Mouse (Mus musculus) embryonic facial prominence, embryonic 12.5 days (tissue): ENCODE data around the gene Vwa3b. TPM values are rescaled to one million over a fixed set of nuclear protein-coding genes. Genes with fewer than 3 reads are reported as not detected.
A peak's percentile ranks its signal among the peaks of the same experiment; 100 is the strongest.

ENCODE experiments used
- ATAC-seq: fragments of 200-750 bp; cut with Nextera tagmentation; 2 replicates; pipeline ENCODE4 v1.8.0; 2017; ENCODE audit not compliant: insufficient number of reproducible peaks, insufficient read depth, low FRiP score, low TSS enrichment
- H3K27ac ChIP-seq: fragments of 300-500 bp; sonication (generic); 2 replicates; pipeline ENCODE4 v1.5.1; 2016; ENCODE audit warnings: mild to moderate bottlenecking
- H3K27me3 ChIP-seq: fragments of 300-500 bp; sonication (generic); 2 replicates; pipeline ENCODE4 v1.6.1; 2016; ENCODE audit warnings: mild to moderate bottlenecking, moderate library complexity
- H3K36me3 ChIP-seq: fragments of 300-500 bp; sonication (generic); 2 replicates; pipeline ENCODE4 v1.6.1; 2016; ENCODE audit warnings: mild to moderate bottlenecking
- H3K4me1 ChIP-seq: fragments of 300-500 bp; sonication (generic); 2 replicates; pipeline ENCODE4 v1.6.1; 2016
- H3K4me2 ChIP-seq: fragments of 300-500 bp; sonication (generic); replicated peaks from 2 replicates; pipeline ENCODE4 v1.6.1; 2016; ENCODE audit warnings: mild to moderate bottlenecking, moderate library complexity
- H3K4me3 ChIP-seq: fragments of 300-500 bp; sonication (generic); 2 replicates; pipeline ENCODE4 v1.5.1; 2016; ENCODE audit warnings: mild to moderate bottlenecking
- H3K9ac ChIP-seq: fragments of 300-500 bp; sonication (generic); 2 replicates; pipeline ENCODE4 v1.6.1; 2016; ENCODE audit warnings: mild to moderate bottlenecking, moderate library complexity
- H3K9me3 ChIP-seq: fragments of 300-500 bp; sonication (generic); 2 replicates; pipeline ENCODE4 v1.6.1; 2016; ENCODE audit warnings: mild to moderate bottlenecking, moderate library complexity
- WGBS: fragments of 180-500 bp; shearing (Covaris S2); methylation state at CpG from one replicate; pipeline ENCODE4 v1.1.7; 2016; 5-methylcytosine and 5-hydroxymethylcytosine counted together
- polyA plus RNA-seq: library from polyadenylated mRNA; unstranded; fragments of >200 nt; fragmentation: Nextera tagmentation; extraction: Ambion mirVana; gene quantifications from 2 replicates; pipeline ENCODE4 v1.2.1, GENCODE M21; 2016

Gene Vwa3b
- polyA plus RNA-seq, 1 experiment from 2014 or later: 1.8 TPM

- H3K4me1 ChIP-seq: no peaks in the 10 kb centered on the region
- H3K9me3 ChIP-seq: no peaks in the 10 kb centered on the region
- H3K9ac ChIP-seq: no peak overlapping the region
- no peaks in the 10 kb centered on the region for H3K27me3 ChIP-seq
- WGBS: 59% methylated on average over 8 of the region's 8 CpGs
- H3K27ac ChIP-seq: no peak overlapping the region
- no peaks in the 10 kb centered on the region for H3K36me3 ChIP-seq
- H3K4me2 ChIP-seq: no peak overlapping the region
- H3K4me3 ChIP-seq: no peak overlapping the region
- no peak for ATAC-seq
Measured at GRCm38 (mm10) chr1:37207743-37208142, 181.3 kb downstream of the Vwa3b start.

DNA sequence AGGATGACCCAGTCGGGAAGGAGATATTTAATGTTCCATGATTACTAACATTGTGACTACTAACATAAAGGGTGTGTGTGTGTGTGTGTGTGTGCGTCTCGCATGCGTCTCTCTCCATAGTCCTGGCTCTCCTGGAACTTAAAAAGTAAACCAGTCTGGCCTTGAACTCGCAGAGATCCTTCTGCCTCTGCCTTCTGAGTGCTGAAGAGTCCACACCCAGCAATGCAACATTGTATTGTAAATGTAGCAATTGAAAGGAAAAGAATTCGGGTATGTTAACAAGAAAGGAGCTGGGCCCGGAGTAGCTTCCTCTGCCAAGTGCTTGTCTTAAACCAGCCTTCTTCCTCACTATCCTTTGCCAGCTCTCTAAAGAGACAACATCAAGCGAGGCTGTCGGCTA lies 186.0 kb downstream of the Vwa3b start:
- H3K4me1 ChIP-seq: no peaks in the 10 kb centered on the region
- no peaks in the 10 kb centered on the region for H3K36me3 ChIP-seq
- H3K27ac ChIP-seq: no peak overlapping the region
- H3K9ac ChIP-seq: no peak overlapping the region
- 92% methylated on average over 9 of the region's 9 CpGs for WGBS
- H3K4me3 ChIP-seq: no peak overlapping the region
- H3K4me2 ChIP-seq: no peak overlapping the region
- no peaks in the 10 kb centered on the region for H3K9me3 ChIP-seq
- H3K27me3 ChIP-seq: no peaks in the 10 kb centered on the region
- no peak for ATAC-seq

DNA sequence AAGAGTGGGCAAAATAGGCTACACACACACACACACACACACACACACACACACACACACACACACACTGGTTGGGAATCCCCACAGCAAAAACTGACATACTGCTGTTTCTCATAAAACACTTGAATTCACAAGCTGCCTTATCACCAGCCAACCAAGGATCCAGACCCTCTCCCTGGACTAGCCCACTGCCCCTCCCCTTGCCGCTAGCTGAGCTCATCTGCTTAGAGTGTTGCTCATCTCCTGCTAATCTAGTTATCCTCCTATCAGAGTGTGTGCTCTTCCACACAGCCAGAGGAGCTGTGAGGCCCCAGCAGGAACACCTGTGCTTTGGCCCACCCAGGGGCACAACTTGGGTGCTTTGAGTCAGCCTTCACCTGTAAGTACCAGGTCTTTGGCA lies 187.7 kb downstream of the Vwa3b start, which contains the start of gene Cnga3:
Cnga3 (plus strand) TSS at position 291 of the 400 bp plus-strand sequence.
- Histone ChIP-seq H3K27me3 (no peaks in the 10 kb centered on the region; the same call in 1 of the 2 replicates), H3K4me3 (no peak within 1 kb of the TSS), H3K4me2 (no peak within 1 kb of the TSS), H3K9me3 (no peaks in the 10 kb centered on the region), H3K9ac (no peak within 1 kb of the TSS), H3K4me1 (no peaks in the 10 kb centered on the region), H3K36me3 (no peaks in the 10 kb centered on the region), H3K27ac (no peak within 1 kb of the TSS)
- 32% methylated on average over 1 of the region's 1 CpGs for WGBS
- ATAC-seq: no peak

DNA sequence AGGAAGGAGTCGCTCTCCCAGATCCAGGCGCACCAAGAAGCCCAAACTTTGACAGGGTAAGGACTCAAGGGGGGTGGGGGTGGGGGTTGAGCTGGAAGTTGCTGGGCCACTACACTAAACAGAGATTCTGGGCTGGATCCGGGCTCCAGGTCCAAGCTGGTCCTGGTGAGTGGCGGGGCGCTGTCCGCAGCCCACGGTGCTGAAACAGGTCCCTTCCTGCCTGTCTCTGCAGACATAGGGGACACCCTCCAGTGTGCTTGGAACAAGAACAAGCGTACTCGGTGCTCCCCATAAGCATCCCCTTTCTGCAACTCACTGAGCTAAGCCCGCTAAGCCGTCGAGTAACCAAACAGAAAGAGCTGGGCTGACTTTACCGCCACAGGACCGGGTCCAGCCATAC lies 192.0 kb downstream of the Vwa3b start:
- Histone ChIP-seq H3K4me3 (no peak overlapping the region), H3K9me3 (no peaks in the 10 kb centered on the region), H3K4me2 (no peak overlapping the region), H3K27me3 (no peaks in the 10 kb centered on the region; the same call in 1 of the 2 replicates), H3K4me1 (0 out of 2 replicates have a peak, but pooled peaks cover 3% of the 10 kb centered on the region), H3K27ac (no peak overlapping the region), H3K9ac (no peak overlapping the region), H3K36me3 (no peaks in the 10 kb centered on the region)
- 4% methylated on average over 14 of the region's 14 CpGs for WGBS
- ATAC-seq: no peak

DNA sequence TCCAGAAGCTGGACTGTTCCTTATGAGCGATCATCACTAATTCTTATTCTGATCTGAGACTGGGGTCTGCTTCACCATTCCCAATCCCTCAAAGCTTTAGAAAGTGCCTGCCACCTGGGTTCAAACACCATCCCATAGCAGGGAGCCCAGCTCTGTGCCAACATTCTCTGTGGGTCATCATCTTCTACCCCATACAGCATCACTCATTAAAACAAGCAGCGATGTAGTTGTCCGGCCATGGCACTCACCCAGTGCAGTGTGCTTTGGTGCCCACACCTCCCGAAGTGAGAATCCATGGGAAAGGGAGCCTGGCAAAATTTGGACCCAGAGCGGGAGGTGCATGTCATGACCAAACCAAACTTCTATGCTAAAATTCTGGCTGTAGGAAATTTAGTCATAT lies 193.2 kb downstream of the Vwa3b start:
- WGBS: 88% methylated on average over 5 of the region's 5 CpGs
- no peak overlapping the region for H3K9ac ChIP-seq
- no peak overlapping the region for H3K4me3 ChIP-seq
- no peaks in the 10 kb centered on the region; the same call in 1 of the 2 replicates for H3K27me3 ChIP-seq
- H3K4me1 ChIP-seq: 0 out of 2 replicates have a peak, but pooled peaks cover 3% of the 10 kb centered on the region
- ATAC-seq: no peak
- no peak overlapping the region for H3K27ac ChIP-seq
- no peaks in the 10 kb centered on the region for H3K9me3 ChIP-seq
- no peaks in the 10 kb centered on the region for H3K36me3 ChIP-seq
- no peak overlapping the region for H3K4me2 ChIP-seq

- Histone ChIP-seq H3K27ac (no peak overlapping the region), H3K36me3 (no peaks in the 10 kb centered on the region), H3K27me3 (no peaks in the 10 kb centered on the region; the same call in 1 of the 2 replicates), H3K9ac (no peak overlapping the region), H3K4me3 (no peak overlapping the region), H3K4me1 (0 out of 2 replicates have a peak, but pooled peaks cover 3% of the 10 kb centered on the region), H3K9me3 (no peaks in the 10 kb centered on the region), H3K4me2 (no peak overlapping the region)
- WGBS: 44% methylated on average over 6 of the region's 6 CpGs
- ATAC-seq: peak; percentile 28; the same call in 1 of the 2 replicates
Measured at GRCm38 (mm10) chr1:37220134-37220907, 193.9 kb downstream of the Vwa3b start.

GRCm38 (mm10) chr1:37222002-37222401 lies 195.6 kb downstream of the Vwa3b start:
- Histone ChIP-seq H3K27ac (no peak overlapping the region), H3K4me3 (no peak overlapping the region), H3K4me2 (no peak overlapping the region), H3K36me3 (no peaks in the 10 kb centered on the region), H3K4me1 (0 out of 2 replicates have a peak, but pooled peaks cover 3% of the 10 kb centered on the region), H3K9ac (no peak overlapping the region), H3K27me3 (no peaks in the 10 kb centered on the region; the same call in 1 of the 2 replicates), H3K9me3 (no peaks in the 10 kb centered on the region)
- no peak for ATAC-seq
- WGBS: 56% methylated on average over 7 of the region's 7 CpGs

DNA sequence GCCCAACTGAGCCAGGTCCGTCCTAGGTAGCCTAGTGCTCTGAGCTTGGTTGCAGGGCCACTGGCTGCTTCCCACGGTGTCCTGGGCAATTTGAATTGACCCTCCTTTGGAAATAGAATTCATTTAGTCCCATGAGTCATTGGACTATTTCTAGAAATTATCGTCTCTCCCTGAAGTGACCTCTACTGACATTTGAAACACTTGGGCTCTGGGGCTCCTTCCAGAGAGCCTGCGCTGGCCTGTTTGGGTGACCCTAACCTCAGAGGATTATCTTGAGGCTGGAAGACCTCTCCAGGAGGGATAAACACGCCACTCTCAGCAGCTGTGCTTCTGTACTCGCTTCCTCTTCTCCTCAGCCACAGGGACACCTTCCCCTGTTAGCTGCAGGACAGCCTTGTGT lies 204.0 kb downstream of the Vwa3b start:
- ATAC-seq: no peak
- H3K9ac ChIP-seq: no peak overlapping the region
- no peaks in the 10 kb centered on the region for H3K9me3 ChIP-seq
- peak overlapping the region; percentile 8; the same call in 1 of the 2 replicates for H3K27ac ChIP-seq
- H3K27me3 ChIP-seq: no peaks in the 10 kb centered on the region
- H3K36me3 ChIP-seq: no peaks in the 10 kb centered on the region
- no peak overlapping the region for H3K4me3 ChIP-seq
- WGBS: 56% methylated on average over 6 of the region's 6 CpGs
- no peak overlapping the region for H3K4me2 ChIP-seq
- peaks cover 8% of the 10 kb centered on the region for H3K4me1 ChIP-seq

DNA sequence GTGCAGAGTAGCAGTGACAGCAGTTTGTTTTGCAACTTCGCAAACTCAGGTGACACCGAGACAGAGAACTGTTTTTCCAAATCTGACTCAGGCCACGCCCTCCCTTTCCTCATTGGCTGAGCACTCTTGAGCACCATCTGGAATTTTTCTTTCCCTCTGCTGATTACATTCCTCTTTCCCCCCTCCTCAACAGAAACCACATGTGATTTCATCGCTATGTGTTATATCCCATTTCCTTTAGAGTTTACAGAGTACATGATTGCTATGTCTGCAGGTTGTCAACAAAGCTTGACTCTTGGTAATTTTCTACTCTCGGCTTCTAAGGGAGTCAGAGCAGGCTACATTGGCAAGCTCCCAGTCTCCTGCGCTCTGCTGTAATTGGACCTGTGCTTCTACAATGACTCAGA lies 204.9 kb downstream of the Vwa3b start:
- Histone ChIP-seq H3K27me3 (no peaks in the 10 kb centered on the region), H3K36me3 (no peaks in the 10 kb centered on the region), H3K9ac (no peak overlapping the region), H3K4me3 (no peak overlapping the region), H3K9me3 (no peaks in the 10 kb centered on the region), H3K27ac (no peak overlapping the region), H3K4me2 (no peak overlapping the region), H3K4me1 (peaks cover 8% of the 10 kb centered on the region)
- ATAC-seq: peak; percentile 95
- 30% methylated on average over 6 of the region's 6 CpGs for WGBS

Other genes with a start within 250 kb of the Vwa3b start
- gene Tmem131, start 82.9 kb upstream of the Vwa3b start, polyA plus RNA-seq: 18.5 and 19.9 TPM in 2 replicates
- gene Cnga3, start 187.8 kb downstream of the Vwa3b start, polyA plus RNA-seq: not detected in 2 replicates